Mouse (Mus musculus) monocyte, adult 2 months (primary cell): ENCODE measurements at regions not wholly inside any gene's neighbourhood (a gene's known extent, or its start where the extent isn't known, plus 50 kb on each side); places are given as distances from the start of the nearest gene placed in this dataset.
"Not testable (repeated sequence)": the region's sequence is repeated elsewhere in the genome, so short reads cannot be mapped to it uniquely, and the experiment has no call there.

Experiments used
- DNase-seq, 2 experiments: peaks; one replicate each; pipeline ENCODE4 v3.0.0; 2022; ENCODE audit warnings: low spot score in 2 of 2, low read depth in 1 of 2

DNA sequence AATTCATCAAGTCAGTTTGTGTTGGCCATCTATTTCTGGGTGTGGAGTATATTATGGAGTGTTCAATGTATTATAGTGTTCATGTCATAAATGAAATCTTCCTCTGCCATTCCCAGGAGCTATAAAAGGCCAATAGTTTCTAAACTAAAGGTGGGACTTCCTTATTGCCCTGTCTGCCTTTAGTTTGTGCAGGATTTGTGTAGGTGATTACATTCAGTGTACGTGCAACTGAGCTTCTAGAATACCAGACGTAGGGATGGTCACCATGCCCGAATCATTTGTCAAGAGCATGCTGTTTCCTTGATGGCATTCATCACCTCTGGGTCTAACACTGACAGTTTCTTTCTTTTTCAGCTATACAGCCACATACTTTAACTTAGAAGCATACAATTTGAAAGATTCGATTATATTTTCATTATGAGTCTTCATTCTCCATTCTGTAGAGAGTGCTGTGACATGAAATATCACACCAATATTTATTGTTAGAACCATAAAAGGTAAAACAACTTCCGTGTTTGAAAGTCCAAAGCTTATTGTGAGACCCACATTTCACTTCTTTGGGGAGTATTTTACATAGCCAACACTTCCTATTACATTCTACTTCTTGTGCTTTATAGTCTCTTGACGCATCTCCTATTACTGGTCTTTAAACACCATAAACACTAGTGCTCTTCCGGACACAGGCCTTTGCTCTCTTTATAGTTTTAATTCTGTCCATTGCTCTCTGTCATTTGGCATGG, 494.1 kb upstream of the Klf6 start:
- no peak for DNase-seq

DNA sequence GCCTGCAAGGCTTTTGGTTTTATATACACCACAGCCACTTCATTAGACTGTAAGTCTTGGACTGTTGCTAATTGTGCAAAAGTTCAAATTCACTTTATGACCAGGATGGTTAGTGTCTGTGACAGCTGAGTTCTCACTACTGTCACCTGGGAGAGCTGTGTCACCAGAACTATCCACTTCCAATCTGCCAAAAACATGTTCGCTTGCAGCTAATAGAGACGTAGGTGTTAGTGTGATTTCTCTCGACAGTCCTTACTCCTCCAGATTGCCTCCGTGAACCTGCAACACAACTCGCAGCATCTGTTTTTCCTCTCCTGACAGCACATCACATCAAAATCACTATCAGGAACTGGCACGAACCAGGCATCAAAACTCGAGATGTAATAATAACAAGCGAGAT, 491.3 kb upstream of the Klf6 start:
- DNase-seq, result no peak

DNA sequence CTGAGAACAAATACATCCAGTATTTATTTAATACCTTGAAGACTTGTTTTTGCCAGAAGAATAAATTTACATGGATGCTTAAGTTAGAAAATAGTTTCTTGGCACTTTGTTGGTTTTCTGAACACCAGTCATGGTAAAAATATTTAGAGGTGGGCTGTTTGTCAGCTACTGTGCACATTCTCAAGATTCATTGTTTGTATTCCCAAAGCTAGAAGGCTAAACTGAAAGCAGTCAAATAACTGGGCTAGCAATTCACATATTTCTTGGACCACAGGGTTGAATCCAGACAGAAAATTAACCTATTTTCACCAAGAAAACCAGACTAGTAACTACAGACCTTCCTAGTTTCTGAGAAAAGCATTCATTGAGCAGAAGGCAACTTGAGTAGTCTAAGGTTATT, 488.1 kb upstream of the Klf6 start:
- no peak for DNase-seq

DNA sequence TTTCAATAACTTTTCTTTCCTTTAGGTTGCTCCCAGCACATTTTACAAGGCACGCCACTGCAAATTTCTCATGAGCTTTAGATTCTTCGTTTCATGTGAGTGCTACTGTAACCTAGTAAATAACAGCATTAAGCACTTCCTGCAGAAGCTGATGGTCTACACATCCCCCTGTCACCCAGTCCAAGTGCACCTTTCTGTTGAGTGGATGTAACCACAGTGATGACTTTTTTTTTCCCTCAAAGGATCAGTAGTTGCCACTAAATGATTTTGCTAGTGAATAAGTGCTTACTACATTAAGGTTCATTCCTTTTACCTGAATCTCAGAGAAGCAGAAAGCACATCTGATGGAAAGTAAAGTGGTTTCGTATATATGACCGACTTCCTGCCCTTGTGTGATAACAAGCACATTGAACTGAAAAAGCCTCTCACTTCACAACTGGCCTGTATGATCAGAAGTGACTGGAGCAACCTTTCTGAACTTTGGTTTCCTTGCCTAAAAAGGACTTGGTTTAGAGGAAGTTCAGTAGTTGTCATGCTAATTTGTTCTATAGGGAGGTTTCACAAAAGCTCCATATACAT, 453.0 kb upstream of the Klf6 start:
- no peak for DNase-seq

DNA sequence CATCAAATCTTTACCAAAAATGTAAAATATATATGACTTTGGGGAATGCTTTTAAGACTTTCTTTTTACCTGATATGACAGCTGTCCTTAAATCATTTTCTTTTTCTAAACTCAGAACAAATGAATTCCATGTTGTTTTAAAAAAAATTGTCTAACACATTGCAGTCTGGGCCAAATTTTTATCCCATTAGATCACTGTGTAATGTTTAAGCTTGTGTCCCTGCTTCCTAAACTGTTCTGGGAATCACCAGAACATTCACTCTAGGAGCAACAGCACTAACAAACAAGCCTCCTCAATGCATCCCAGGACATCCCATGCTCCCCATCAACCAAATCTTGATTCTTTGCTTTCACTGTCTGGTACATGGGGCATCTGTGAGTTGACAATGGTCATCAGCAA, 449.2 kb upstream of the Klf6 start:
- DNase-seq, result no peak

GRCm38 (mm10) chr13:5413009-5413408, 448.3 kb upstream of the Klf6 start:
- not testable (repeated sequence) for DNase-seq

- no peak for DNase-seq
These were observed 437.2 kb upstream of the Klf6 start for GRCm38 (mm10) chr13:5424110-5424509.

- DNase-seq, result no peak
These were observed 435.6 kb upstream of the Klf6 start for GRCm38 (mm10) chr13:5425491-5426232.

GRCm38 (mm10) chr13:5433652-5434051, 427.6 kb upstream of the Klf6 start:
- DNase-seq, result no peak

DNA sequence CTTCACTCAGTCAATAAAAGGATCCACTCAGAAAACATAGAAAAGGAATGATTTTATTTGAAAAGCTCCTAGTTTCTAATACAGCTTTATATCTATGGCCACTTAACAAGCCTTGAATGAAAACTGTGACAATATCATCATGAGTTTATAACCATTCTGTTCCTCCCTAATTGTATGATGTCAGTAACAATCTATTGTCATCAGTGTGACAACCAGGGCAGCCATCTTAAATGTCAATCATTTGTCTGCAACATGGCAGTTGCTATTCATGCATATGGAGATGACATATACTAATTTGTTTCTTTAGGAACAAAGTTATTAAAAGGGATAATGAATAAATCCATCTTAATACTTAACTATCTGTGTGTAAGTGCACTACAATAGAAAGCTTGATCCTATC, 426.2 kb upstream of the Klf6 start:
- no peak for DNase-seq

DNA sequence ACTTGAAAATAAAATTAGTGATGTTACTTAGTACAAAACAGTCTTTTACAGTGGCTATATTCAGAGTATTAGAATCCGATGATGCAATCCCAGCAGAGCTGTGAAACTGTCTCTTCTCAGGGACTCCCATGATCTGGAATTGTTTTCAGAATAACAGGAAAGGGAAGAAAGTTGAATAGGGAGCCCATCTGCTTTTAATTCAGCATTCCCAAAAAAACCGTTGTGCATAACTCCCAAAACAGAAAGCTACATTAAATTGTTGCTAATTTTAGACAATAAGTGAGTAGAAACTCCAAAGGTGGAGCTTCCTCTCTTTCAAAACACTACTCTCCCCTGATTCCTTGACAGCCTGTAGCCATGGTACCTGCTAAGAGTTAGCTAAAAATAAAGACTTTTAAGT, 425.1 kb upstream of the Klf6 start:
- DNase-seq, result no peak

- no peak for DNase-seq
These were observed 420.8 kb upstream of the Klf6 start for GRCm38 (mm10) chr13:5440454-5440853.

- no peak for DNase-seq
These were observed 416.4 kb upstream of the Klf6 start for GRCm38 (mm10) chr13:5444759-5445478.

DNA sequence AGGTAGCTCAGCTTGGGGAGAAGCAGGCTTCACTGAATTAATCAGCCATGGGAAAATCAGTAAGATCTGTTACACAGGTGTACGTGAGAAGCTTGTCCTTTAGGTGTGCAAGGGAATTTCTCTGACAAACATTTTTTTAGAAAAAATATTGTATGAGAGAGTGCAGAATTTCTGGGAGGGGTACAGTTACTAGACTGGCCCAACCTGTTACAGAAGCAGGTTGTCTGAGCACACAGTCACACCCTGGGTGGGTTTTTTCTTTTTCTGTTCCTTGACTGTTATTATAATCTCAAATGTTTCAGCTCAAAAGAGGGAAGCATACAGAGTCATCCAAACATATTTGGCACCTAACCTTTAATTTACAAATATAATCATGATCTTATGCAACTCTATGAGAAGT, 412.7 kb upstream of the Klf6 start:
- DNase-seq, result no peak

GRCm38 (mm10) chr13:5480779-5481178, 380.5 kb upstream of the Klf6 start:
- no peak for DNase-seq

GRCm38 (mm10) chr13:5492266-5492665, 369.0 kb upstream of the Klf6 start:
- no peak for DNase-seq

DNA sequence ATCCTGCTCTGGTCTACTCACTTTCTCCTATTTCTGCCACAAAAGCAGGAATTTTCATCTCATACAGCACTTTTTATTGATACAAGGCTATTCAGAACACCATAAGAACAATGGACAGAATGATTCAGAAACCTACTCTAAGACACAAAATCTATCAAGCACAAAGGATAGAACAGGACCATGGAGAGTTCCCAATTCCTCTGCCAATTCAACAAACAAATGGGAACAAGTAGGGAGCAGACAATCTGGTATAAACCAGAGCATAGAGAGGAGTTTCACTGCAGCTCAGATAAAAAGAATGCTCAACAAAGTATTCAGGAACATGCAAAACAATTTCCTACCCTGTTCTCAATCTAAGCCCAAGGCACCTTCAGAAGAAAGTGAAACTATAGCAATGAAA, 363.7 kb upstream of the Klf6 start:
- no peak for DNase-seq

GRCm38 (mm10) chr13:5511784-5512183, 349.5 kb upstream of the Klf6 start:
- DNase-seq, result no peak

GRCm38 (mm10) chr13:5515552-5515951, 345.7 kb upstream of the Klf6 start:
- DNase-seq, result no peak

- no peak for DNase-seq
These were observed 345.2 kb upstream of the Klf6 start for GRCm38 (mm10) chr13:5516088-5516487.

DNA sequence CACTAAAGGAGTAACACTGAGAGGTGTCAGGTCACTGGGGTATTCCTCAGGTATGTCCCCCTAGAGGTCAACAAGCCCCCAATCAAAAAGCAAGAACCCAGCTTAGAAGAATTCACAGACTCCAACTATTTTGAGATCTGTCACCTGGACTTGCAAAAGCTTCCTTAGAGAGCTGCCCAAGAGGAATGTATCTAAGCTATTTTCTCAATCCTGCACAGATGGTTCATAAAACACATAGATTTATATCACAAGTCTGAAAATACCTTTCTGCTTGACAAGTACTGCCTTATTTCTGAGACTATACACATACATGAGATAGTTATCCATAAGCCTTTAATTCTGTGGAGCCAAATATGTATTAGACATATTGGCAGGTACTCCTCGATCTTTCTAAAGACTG, 342.1 kb upstream of the Klf6 start:
- no peak for DNase-seq

DNA sequence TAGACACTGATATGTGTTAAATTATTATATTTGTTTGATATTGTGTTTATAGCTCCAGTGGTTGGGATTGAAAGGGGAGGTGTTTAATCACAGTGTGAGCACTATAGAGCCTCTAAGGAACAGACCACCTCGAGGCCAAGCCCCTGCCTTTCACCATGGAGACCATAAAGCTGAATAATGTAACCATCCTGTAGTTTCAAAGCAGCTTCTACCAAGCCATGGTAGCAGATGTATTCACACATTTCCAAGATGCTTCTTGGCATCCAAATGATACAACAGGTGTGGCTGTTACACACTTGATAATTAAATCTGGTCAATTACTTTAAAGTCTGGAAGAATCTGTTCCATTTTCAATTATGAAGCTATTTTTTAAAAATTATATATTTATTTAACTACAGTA, 341.7 kb upstream of the Klf6 start:
- DNase-seq, result no peak
